Mouse (Mus musculus) heart, postnatal 4 days (tissue): Measurements from ENCODE around the gene Nrl. TPM values are rescaled to one million over a fixed set of nuclear protein-coding genes. Genes with fewer than 3 reads are reported as not detected.

Experiments
- DNase-seq: peaks from one replicate; pipeline ENCODE4 v3.0.0; 2021
- total RNA-seq, 2 experiments: library from RNA; stranded (reverse); gene quantifications; 2 replicates each; pipeline ENCODE4 v1.2.3; 2021

Nrl gene
- not detected for total RNA-seq

DNA sequence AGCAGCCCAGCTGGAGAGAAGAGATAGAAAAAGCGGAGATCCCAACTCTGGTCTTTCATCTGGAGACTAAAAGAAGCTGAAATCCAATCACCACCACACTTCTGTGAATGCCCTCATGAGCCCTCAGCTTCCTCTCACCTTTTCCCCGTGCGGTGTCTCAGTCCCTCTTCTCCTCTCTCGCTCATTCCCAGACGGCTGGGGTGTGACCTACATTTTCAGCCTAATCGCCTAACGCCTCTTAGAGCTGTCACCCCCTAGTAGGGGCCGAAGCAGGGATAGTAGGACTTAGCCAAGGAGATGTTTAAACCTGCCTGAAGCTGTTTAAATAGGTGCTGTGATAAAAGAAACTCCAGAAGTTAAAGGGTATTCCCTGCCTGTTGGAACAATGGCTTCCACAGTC is at the start of gene Nrl:
Gene Nrl, minus strand, starts transcription at position 197 of the 400 bp plus-strand sequence.
- no peak for DNase-seq

GRCm38 (mm10) chr14:55571760-55572159 is 47.0 kb upstream of the Nrl start:
- DNase-seq = no peak

GRCm38 (mm10) chr14:55570588-55570987 is 45.8 kb upstream of the Nrl start:
- no peak for DNase-seq

DNA sequence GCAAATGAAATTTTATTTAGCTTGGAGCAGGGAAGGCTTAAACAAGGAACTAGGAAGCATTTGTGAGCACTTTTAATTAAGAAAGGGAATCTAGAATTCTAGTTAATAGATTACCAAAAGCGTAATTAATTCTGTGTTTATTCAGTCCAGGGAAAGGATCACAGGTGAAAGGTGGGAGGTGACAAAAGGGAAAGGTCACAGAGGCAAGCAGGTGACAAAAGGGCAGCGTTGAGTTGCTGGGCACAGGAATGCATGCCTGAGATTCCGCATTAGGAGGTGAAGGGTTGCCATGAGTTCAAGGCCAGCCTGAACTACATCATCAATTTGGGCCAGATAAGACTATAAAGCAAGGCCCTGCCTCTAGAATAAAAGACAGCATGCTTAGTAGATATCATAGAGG is 42.7 kb upstream of the Nrl start:
- no peak for DNase-seq

DNA sequence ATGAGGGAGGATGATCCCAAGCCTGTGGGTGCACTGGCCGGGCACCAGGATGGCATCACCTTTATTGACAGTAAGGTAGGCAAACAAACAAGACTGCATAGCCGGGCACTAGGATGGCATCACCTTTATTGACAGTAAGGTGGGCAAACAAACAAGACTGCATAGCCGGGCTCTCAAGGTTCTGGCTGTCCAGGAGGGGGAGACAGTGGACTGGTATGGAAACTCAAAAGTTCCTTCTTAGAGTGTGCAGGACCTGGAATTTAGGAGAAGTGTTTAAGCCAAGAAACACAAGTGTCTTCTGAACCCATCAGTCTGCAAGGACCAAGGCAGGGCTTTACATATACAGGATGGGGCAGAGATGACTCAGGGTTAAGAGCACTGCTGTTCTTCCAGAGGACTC is 41.0 kb upstream of the Nrl start:
- no peak for DNase-seq

GRCm38 (mm10) chr14:55563249-55563648 is 38.5 kb upstream of the Nrl start:
- no peak for DNase-seq

DNA sequence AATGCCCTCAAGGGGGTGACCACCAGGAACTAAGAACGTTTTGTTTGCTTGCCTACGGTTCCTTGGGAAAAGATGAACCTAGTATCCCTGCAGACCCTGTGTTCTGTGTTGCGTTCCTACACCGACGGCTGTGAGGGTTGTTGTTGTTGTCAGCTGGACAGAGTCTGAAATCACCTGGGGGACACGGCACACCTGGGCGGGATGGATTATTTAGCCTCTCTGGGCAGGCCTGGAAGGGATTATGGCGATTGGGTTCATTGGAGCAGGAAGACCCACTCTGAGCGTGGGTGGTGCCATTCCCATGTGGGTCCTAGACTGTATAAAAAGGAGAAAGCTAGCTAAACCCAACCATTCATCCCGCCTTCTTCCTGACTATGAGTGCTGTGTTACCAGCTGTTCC is 37.1 kb upstream of the Nrl start:
- DNase-seq = no peak

DNA sequence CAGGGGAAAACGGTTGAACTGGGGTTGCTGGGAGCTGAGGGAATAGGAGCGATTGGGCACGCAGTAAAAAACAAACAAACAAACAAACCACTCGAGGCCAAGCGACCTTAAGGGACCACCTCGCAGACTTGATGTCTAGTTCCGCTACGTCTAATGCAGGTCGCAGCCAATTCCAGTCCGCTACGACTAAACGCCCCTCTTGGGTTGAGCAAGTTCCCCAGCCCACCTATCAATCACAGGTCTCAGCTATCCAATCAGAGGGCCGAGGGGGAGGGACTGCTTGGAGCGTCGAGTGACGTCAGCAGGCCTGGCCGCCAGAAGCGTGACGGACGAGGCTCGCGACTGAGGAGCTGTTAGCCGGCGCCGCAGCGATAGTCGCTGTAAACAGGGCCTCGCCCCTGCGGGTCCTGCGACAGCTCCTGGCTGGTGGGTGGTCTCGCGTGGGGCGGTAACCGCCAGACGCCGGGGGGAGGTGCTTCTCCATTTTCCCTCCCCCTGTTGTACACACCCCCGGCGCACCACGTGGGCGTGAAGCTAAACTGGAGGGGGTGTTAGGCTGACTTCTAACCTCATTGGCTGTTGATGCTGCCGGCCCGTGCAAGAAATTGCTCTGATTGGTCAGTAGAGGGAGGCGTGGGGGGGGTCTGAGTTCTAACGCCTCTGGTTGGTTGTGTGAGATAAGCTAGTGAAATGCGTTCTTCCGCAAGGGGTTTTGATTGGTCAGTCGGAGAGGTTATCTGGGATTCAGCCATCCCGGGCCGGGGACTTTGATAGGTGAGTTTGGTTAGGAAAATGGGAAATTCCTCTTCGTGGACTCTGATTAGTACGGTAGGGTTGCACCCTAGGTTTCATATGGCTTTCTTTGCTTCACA is 35.7 kb upstream of the Nrl start, which contains the start of gene A730061H03Rik:
Gene A730061H03Rik, minus strand, starts transcription at position 205 of the 872 bp plus-strand sequence.
- peak; percentile 98 for DNase-seq

DNA sequence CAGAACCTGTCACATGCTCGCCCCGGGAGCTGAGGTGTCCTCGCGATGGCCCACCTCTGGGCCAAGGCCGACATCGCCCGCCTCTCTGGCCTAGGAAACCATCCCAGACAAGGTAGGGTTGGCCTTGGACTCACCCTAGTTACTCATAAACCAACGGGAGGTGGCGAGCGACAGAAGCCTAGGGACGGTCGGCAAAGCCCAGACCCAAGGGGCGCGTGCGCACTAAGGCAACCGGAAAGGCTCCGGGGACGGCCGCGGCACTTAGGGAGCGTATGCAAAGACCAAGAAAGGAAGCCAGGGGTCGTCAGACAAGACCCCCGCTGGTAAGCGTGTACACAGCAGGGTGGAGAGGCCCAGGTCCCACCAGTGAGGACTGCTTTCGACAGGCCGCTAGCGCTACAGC is 35.0 kb upstream of the Nrl start, which contains the start of gene Dcaf11:
Gene Dcaf11, plus strand, starts transcription at position 208 of the 403 bp plus-strand sequence.
- DNase-seq = peak; percentile 93

DNA sequence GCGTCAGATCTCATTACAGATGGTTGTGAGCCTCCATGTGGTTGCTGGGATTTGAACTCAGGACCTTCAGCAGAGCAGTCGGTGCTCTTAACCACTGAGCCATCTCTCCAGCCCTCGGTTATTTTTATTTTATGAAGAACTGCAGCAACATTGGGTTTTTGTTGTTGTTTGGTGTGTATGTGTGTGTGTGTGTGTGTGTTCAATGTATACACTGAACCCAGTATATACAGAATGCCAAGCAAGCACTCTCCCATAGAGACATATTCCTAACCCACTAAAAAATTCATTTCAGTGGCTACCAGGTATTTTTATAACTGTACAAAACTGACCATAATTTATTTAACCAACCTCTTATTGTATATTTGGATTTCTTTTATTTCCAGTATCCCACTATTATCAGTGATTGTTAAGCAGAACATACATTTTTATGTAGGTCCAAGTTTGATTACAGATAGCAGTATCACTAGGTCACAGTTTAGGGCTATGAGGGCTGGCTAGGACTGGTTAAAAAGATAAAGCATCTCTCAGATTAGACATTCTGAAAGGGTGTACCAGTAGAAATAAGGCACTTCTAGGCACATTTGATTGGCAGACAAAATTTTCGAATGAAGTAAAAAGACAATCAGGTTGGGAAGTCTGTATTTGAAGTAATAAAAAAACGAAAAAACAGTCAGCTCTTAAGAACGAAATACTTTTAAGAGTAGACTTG is 34.1 kb upstream of the Nrl start:
- DNase-seq = no peak

DNA sequence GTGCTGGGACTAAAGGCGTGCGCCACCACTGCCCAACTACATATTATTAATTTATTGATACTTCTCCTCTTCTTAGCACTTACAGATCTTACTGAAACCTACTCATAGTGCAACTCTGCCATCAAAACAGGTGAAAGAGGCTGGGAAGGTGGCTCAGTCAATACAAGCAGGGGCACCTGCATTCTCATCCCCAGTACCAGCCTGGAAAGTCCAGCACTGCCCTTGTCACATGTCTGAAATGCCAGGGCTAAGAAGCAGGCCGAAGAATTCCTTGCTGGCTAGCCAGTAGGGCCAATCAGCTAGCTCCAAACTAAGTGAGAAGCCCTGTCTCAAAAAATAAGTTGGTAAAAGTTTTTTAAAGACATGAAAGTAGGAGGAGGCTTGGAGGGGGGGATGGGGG is 32.8 kb upstream of the Nrl start:
- no peak for DNase-seq

DNA sequence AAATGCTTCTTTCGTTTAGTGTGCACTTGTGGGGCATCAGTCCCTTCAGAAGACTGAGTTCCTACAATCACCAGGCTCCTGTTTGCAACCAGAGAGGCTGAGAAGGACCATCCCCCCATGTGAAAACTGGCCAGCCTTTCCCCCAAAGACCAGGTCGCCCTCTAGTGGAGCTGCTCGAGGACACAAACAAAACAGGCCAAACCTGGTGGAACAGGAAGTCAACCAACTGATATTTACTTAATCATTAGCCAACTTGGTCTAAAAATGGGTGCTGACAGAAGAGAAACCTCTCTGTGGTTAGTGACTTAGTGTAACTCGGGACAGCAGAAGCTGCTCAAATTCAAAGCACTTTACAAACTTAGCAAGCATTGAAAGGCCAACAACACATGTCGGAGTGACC is 32.2 kb upstream of the Nrl start:
- DNase-seq = peak; percentile 89

DNA sequence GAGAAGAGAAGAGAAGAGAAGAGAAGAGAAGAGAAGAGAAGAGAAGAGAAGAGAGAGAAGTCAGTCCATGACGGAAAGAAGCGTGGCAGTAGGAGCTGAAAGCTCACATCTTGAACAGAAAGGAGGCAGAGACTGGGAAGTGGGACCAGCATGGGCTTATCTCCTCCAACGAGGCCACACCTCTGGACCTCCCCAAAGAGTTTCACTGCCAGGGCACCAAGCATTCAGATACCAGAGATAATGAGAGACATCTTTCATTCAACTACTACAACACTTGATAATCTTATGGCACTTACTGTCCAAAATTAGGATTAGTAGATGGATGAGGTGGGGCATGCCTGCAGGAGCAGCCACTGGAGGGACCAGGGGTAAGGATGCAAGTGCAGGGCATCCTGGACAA is 31.0 kb upstream of the Nrl start:
- no peak for DNase-seq

DNA sequence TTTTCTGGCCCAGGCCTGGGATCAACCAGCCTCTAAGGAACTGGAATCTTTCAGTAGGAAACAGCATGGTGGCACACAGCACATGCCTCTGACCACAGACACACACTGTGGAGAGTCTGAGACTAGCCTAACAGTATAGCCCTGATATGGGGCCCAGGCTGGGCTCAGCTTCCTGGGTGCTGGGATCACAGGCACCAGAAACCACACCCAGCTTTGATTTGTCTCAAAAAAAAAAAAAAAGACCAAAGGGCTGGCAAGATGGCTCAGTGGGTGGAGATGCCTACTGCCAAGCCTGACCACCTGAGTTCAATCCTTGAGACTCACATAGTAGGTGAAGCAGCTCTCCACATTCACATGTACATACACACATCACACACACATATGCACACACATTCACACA is 29.9 kb upstream of the Nrl start:
- DNase-seq = no peak

DNA sequence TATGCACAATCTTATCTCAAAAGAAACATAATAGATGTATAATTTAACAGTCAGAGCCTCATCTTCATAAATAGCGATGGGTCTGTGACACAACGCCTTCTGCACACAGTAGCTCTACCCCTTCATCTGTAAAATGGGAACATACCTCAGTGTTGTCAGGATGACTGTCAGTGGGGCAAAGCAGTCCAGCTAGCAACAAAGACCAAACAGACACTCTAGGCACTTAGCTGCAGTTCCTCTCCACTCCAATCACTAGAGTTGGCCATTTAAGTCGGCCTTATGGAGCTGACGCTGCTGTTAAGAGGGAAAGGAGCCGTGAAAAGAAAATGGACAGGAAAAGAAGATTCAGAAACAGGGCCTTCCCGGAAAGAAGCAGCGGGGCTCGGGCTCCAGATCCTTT is 27.0 kb upstream of the Nrl start:
- no peak for DNase-seq

DNA sequence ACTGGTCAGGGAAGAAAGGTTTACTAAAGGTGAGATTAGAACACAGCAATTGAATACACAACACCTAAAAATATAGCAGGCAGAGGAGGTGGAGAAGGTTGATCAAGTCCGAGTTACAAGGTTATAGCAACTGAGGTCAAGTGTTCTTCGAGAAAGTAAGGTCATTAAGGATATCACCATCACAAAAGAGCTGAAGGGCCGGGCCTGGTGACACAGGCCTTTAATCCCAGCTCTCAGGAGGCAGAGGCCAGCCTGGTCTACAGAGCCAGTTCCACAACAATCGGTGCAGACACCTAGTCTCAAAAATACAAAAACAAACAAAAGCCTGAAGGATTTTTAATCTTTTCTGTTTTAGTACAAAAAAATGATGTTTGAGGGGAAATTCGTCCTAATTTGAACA is 26.6 kb upstream of the Nrl start:
- no peak for DNase-seq

DNA sequence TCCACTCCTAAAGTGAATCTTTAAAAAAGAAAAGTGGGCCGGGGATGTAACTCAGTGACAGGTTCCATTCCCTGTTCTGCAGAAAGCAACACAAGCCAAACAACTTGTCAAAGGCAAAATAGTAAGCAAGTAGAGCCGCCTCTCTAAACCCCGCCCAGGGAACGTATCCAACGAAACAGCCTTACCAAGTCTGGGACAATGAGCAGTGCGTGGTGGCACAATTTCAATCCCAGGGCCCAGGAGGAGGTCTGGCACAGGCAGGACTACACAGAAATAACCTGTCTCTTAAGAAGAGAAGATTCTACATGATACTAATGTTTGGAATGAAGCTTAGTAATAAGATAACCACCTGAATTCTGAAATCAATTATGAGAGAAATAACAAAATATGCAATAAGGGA is 25.4 kb upstream of the Nrl start:
- no peak for DNase-seq

DNA sequence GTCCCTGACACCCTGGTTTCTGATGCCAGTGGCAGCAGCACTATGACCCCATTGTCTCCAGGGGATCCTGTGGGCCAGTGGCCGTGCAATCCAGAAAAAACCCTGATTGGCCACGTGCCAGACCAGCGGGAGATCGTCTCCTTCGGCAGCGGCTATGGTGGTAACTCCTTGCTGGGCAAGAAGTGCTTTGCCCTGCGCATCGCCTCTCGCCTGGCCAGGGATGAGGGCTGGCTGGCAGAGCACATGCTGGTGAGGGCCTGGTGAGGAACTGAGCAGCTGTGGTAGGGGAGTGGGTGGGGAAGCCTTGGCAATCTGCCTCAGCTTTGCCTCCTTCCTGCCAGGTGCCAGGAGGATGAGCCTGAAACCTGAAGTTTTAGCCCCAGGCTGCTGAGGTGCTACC is 19.6 kb upstream of the Nrl start:
- DNase-seq = peak; percentile 28

GRCm38 (mm10) chr14:55542268-55542667 is 17.5 kb upstream of the Nrl start:
- no peak for DNase-seq

DNA sequence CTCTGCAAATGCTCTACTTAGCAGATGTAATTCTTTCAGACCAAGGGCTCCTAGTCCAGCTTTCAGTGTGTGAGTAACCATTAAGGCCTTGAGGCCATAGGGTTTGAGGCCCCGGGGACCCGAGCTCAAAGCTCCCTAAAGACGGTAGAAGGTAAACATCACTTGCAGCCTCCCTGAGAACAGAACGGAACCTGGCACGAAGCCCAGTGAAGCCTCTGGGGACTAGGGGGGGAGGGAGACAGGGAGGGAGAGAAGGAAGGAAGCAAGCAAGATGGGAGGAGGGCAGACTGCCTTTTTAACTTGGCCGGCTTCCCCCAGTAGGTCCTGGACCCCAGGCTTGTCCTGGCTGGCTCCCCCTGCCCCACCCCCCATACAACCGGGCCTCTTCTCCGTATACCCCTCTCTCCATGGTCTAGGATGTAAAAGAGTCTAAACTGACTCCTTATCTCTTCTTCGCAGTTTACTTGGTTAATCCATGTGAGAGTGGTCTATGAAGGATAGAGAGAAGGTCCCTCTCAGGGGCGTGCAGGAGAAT is 16.1 kb upstream of the Nrl start:
- peak; percentile 93 for DNase-seq

GRCm38 (mm10) chr14:55540067-55540786 is 15.4 kb upstream of the Nrl start, which contains the start of gene Pck2:
Gene Pck2 (plus strand): TSS chr14:55540266.
- peak; percentile 88 for DNase-seq

GRCm38 (mm10) chr14:55536116-55536745 is 11.4 kb upstream of the Nrl start:
- peak; percentile 68 for DNase-seq
